Mouse (Mus musculus) limb, embryonic 15.5 days (tissue): Measurements from ENCODE around the gene Nucb1. TPM values are rescaled to one million over a fixed set of nuclear protein-coding genes. Genes with fewer than 3 reads are reported as not detected.
A peak's percentile ranks its signal among the peaks of the same experiment; 100 is the strongest.

Experiments used
- ATAC-seq: fragments of 200-750 bp; cut with Nextera tagmentation; 2 replicates; pipeline ENCODE4 v1.8.0; 2017; ENCODE audit warnings: low read depth, moderate TSS enrichment; ENCODE audit not compliant: insufficient number of reproducible peaks, low FRiP score, low TSS enrichment
- H3K27ac ChIP-seq: fragments of 300-500 bp; sonication (generic); 2 replicates; pipeline ENCODE4 v1.5.1; 2015; ENCODE audit warnings: moderate library complexity, mild to moderate bottlenecking, inconsistent platforms
- H3K27me3 ChIP-seq: fragments of 300-500 bp; sonication (generic); 2 replicates; pipeline ENCODE4 v1.6.1; 2015; ENCODE audit warnings: inconsistent platforms
- H3K36me3 ChIP-seq: fragments of 300-500 bp; sonication (generic); 2 replicates; pipeline ENCODE4 v1.6.1; 2015; ENCODE audit warnings: inconsistent platforms
- H3K4me1 ChIP-seq: fragments of 300-500 bp; sonication (generic); 2 replicates; pipeline ENCODE4 v1.6.1; 2015; ENCODE audit warnings: inconsistent platforms
- H3K4me2 ChIP-seq: fragments of 300-500 bp; sonication (generic); 2 replicates; pipeline ENCODE4 v1.6.1; 2015; ENCODE audit warnings: mild to moderate bottlenecking, inconsistent platforms
- H3K4me3 ChIP-seq: fragments of 300-500 bp; sonication (generic); 2 replicates; pipeline ENCODE4 v1.5.1; 2015; ENCODE audit warnings: mild to moderate bottlenecking, inconsistent platforms
- H3K9ac ChIP-seq: fragments of 300-500 bp; sonication (generic); 2 replicates; pipeline ENCODE4 v1.6.1; 2015; ENCODE audit warnings: inconsistent platforms
- H3K9me3 ChIP-seq: fragments of 300-500 bp; sonication (generic); 2 replicates; pipeline ENCODE4 v1.6.1; 2016; ENCODE audit warnings: inconsistent platforms
- WGBS: fragments of 180-500 bp; shearing (Covaris S2); methylation state at CpG from one replicate; pipeline ENCODE4 v1.1.7; 2015; 5-methylcytosine and 5-hydroxymethylcytosine counted together
- polyA plus RNA-seq: library from polyadenylated mRNA; unstranded; fragments of >200 nt; fragmentation: Nextera tagmentation; extraction: Ambion mirVana; gene quantifications from 2 replicates; pipeline ENCODE4 v1.2.1, GENCODE M21; 2015

Gene Nucb1
- polyA plus RNA-seq, 1 experiment from 2014 or later = 279 TPM

GRCm38 (mm10) chr7:45458748-45459563, 51.2 kb downstream of the Nucb1 start:
- H3K36me3 ChIP-seq = peaks cover 72% of the 10 kb centered on the region
- H3K4me2 ChIP-seq = peak overlapping the region; percentile 64
- H3K4me3 ChIP-seq = peak overlapping the region; percentile 62
- WGBS = under 1% methylated on average over 41 of the region's 43 CpGs
- no peaks in the 10 kb centered on the region for H3K9me3 ChIP-seq
- no peaks in the 10 kb centered on the region for H3K27me3 ChIP-seq
- peaks cover 46% of the 10 kb centered on the region for H3K4me1 ChIP-seq
- ATAC-seq = peak; percentile 62
- peak overlapping the region; percentile 96 for H3K27ac ChIP-seq
- peak overlapping the region; percentile 66 for H3K9ac ChIP-seq

GRCm38 (mm10) chr7:45457204-45458060, 52.8 kb downstream of the Nucb1 start:
- no peaks in the 10 kb centered on the region for H3K9me3 ChIP-seq
- WGBS = 63% methylated on average over 10 of the region's 10 CpGs
- H3K4me2 ChIP-seq = peak overlapping the region; percentile 64
- H3K27ac ChIP-seq = peak overlapping the region; percentile 55
- peak overlapping the region; percentile 62 for H3K4me3 ChIP-seq
- peaks cover 45% of the 10 kb centered on the region for H3K4me1 ChIP-seq
- no peak for ATAC-seq
- H3K9ac ChIP-seq = no peak overlapping the region
- no peaks in the 10 kb centered on the region for H3K27me3 ChIP-seq
- H3K36me3 ChIP-seq = peaks cover 69% of the 10 kb centered on the region

DNA sequence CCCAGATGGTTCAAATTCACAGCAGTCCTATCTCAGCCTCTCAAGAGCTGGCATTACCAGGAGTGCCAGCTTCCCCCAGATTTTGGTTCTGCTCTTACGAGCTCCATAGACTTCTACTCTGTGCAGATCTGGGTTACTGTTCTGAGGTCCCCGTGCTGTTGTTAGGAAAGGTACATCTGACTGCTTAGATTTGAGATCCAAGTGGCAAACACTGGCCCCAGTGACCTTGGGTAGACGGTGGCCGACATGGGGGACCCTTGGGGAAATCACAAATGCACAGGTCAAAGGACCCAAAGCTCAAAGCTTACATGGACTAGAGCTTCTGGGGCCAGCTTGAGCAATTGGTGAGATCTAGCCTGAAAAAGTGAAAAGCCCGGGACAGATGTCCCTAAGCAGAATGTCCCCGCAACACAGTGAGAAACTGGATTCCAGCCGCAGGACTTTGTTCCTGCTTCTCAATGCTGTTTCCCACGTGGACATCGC, 53.4 kb downstream of the Nucb1 start:
- peak overlapping the region; percentile 55 for H3K27ac ChIP-seq
- peak overlapping the region; percentile 2; the same call in 1 of the 2 replicates for H3K4me2 ChIP-seq
- H3K4me3 ChIP-seq = peak overlapping the region; percentile 62
- no peak overlapping the region for H3K9ac ChIP-seq
- ATAC-seq = no peak
- H3K27me3 ChIP-seq = no peaks in the 10 kb centered on the region
- H3K9me3 ChIP-seq = no peaks in the 10 kb centered on the region
- WGBS = 56% methylated on average over 9 of the region's 9 CpGs
- H3K36me3 ChIP-seq = peaks cover 71% of the 10 kb centered on the region
- H3K4me1 ChIP-seq = peaks cover 40% of the 10 kb centered on the region

GRCm38 (mm10) chr7:45455932-45456696, 54.1 kb downstream of the Nucb1 start:
- Histone ChIP-seq H3K27me3 (no peaks in the 10 kb centered on the region), H3K9me3 (no peaks in the 10 kb centered on the region), H3K9ac (0 out of 2 replicates have a peak overlapping the region, but pooled peaks have one; percentile 17), H3K36me3 (peaks cover 73% of the 10 kb centered on the region), H3K4me1 (peaks cover 39% of the 10 kb centered on the region), H3K4me2 (no peak overlapping the region), H3K27ac (0 out of 2 replicates have a peak overlapping the region, but pooled peaks have one; percentile 55), H3K4me3 (no peak overlapping the region)
- WGBS = 65% methylated on average over 13 of the region's 13 CpGs
- no peak for ATAC-seq

GRCm38 (mm10) chr7:45454971-45455370, 55.2 kb downstream of the Nucb1 start:
- WGBS = 89% methylated on average over 15 of the region's 15 CpGs
- peaks cover 69% of the 10 kb centered on the region for H3K36me3 ChIP-seq
- H3K4me2 ChIP-seq = no peak overlapping the region
- H3K4me1 ChIP-seq = peaks cover 28% of the 10 kb centered on the region
- H3K27ac ChIP-seq = peak overlapping the region; percentile 22; the same call in 1 of the 2 replicates
- ATAC-seq = no peak
- H3K27me3 ChIP-seq = no peaks in the 10 kb centered on the region
- H3K4me3 ChIP-seq = no peak overlapping the region
- no peaks in the 10 kb centered on the region for H3K9me3 ChIP-seq
- H3K9ac ChIP-seq = no peak overlapping the region

DNA sequence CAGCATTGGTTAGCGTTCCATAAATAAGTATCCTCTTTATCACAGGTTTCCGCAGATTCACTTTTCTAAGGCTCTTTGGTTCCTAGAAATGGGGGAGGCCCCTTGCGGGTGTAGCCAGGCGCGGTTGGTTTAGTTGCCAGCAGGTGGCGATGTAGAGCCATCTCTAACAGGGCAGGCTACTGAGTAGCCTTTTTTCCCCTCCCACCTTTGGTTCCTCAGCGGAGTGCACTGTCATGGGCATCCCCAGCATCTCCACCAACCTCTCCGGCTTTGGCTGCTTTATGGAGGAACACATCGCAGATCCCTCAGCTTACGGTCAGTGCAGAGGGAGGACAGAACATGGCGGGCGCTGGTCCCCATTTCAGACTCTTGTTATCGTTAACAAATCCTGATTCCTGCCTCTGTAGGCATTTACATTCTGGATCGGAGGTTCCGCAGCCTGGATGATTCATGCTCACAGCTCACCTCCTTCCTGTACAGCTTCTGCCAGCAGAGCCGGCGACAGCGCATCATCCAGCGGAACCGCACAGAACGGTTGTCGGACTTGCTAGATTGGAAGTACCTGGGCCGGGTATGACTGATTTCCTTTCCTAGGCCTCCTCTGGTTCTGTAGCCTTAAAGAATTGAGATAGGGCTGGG, 58.7 kb downstream of the Nucb1 start:
- Histone ChIP-seq H3K9me3 (no peaks in the 10 kb centered on the region), H3K36me3 (peaks cover 65% of the 10 kb centered on the region), H3K4me2 (no peak overlapping the region), H3K4me3 (no peak overlapping the region), H3K27ac (no peak overlapping the region), H3K9ac (no peak overlapping the region), H3K4me1 (peaks cover 7% of the 10 kb centered on the region; the same call in 1 of the 2 replicates), H3K27me3 (no peaks in the 10 kb centered on the region)
- WGBS = 52% methylated on average over 23 of the region's 23 CpGs
- ATAC-seq = no peak

GRCm38 (mm10) chr7:45449974-45450373, 60.2 kb downstream of the Nucb1 start:
- Histone ChIP-seq H3K4me3 (no peak overlapping the region), H3K4me1 (0 out of 2 replicates have a peak, but pooled peaks cover 4% of the 10 kb centered on the region), H3K4me2 (no peak overlapping the region), H3K36me3 (peaks cover 63% of the 10 kb centered on the region), H3K9ac (no peak overlapping the region), H3K27me3 (no peaks in the 10 kb centered on the region), H3K27ac (no peak overlapping the region), H3K9me3 (no peaks in the 10 kb centered on the region)
- no peak for ATAC-seq
- WGBS = 93% methylated on average over 1 of the region's 1 CpGs

DNA sequence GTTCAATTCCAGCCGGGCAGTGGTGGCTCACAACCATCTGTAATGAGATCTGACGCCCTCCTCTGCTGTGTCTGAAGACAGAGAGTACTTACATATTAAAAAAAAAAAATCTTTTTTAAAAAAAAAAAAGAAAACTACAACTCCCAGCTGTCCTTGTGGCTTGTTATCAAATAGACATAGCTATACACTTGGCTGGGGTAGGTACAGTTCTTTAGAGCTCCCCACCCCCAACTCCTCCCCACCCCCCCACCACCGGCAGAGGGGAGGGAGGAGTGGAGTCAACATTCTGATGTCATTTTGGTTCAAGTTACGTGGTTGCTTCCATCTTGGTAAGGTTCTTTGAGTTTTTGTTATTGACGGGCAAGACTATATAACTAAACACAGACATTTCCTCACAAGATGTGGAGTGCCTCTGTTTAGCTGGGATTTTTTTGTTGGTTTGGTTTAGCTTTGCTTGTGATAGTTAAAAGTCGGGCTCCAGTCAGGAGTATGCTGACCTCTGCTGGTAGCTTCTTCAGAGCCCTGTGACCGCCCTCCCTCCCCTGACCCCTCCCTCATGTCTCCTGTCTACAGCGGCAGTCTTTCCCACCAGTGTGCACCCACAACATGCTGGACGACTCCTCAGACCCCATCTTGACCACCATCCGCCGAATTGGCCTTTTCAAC, 62.7 kb downstream of the Nucb1 start:
- Histone ChIP-seq H3K27ac (no peak overlapping the region), H3K4me2 (no peak overlapping the region), H3K36me3 (peaks cover 65% of the 10 kb centered on the region), H3K4me3 (no peak overlapping the region), H3K9ac (no peak overlapping the region), H3K27me3 (no peaks in the 10 kb centered on the region), H3K9me3 (no peaks in the 10 kb centered on the region), H3K4me1 (0 out of 2 replicates have a peak, but pooled peaks cover 4% of the 10 kb centered on the region)
- ATAC-seq = no peak
- WGBS = 35% methylated on average over 11 of the region's 11 CpGs

- Histone ChIP-seq H3K9me3 (no peaks in the 10 kb centered on the region), H3K9ac (no peak overlapping the region), H3K4me1 (0 out of 2 replicates have a peak, but pooled peaks cover 4% of the 10 kb centered on the region), H3K4me3 (no peak overlapping the region), H3K27ac (no peak overlapping the region), H3K27me3 (no peaks in the 10 kb centered on the region), H3K4me2 (no peak overlapping the region), H3K36me3 (peaks cover 62% of the 10 kb centered on the region)
- no peak for ATAC-seq
These were observed 63.6 kb downstream of the Nucb1 start for GRCm38 (mm10) chr7:45446589-45446988.

- Histone ChIP-seq H3K4me1 (no peaks in the 10 kb centered on the region), H3K9me3 (no peaks in the 10 kb centered on the region), H3K27ac (no peak overlapping the region), H3K27me3 (no peaks in the 10 kb centered on the region), H3K4me2 (no peak overlapping the region), H3K9ac (no peak overlapping the region), H3K4me3 (no peak overlapping the region), H3K36me3 (peaks cover 72% of the 10 kb centered on the region)
- ATAC-seq = no peak
- 84% methylated on average over 22 of the region's 22 CpGs for WGBS
These were observed 66.4 kb downstream of the Nucb1 start for GRCm38 (mm10) chr7:45443526-45444420.
